Mouse (Mus musculus) urinary bladder, adult 18-20 months (tissue): ENCODE data around the gene Il17re.

ENCODE experiments used
- DNase-seq, 2 experiments: peaks; one replicate each; pipeline ENCODE4 v3.0.0; 2022; ENCODE audit warnings: low spot score in 2 of 2, mixed read lengths in 2 of 2

Gene Il17re

GRCm38 (mm10) chr6:113443091-113443490 lies 15.2 kb upstream of the Il17re start:
- no peak for DNase-seq

GRCm38 (mm10) chr6:113444207-113444965 lies 13.9 kb upstream of the Il17re start:
- DNase-seq, result no peak

GRCm38 (mm10) chr6:113447639-113448038 lies 10.6 kb upstream of the Il17re start:
- no peak for DNase-seq

DNA sequence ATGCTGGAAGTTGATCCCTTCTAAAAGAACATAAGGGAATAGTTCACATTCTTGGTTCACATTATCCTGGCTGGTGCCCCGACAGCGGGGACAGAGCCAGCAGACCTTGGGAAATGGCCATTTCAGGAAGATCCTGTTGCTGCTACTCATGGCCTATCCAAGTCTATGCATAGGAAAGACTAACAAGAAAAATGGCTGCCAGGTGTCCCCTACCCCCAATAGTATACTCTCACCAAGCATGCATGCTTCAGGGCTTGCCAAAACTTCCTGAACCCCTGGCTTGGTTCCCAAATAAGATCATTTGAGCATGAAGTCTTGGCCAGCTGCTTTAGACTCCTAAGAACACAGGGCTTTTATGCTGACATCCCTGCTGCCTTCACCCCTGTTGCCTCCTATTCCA lies 6.4 kb upstream of the Il17re start:
- DNase-seq, result no peak

GRCm38 (mm10) chr6:113455007-113455406 lies 3.3 kb upstream of the Il17re start:
- DNase-seq, result no peak

DNA sequence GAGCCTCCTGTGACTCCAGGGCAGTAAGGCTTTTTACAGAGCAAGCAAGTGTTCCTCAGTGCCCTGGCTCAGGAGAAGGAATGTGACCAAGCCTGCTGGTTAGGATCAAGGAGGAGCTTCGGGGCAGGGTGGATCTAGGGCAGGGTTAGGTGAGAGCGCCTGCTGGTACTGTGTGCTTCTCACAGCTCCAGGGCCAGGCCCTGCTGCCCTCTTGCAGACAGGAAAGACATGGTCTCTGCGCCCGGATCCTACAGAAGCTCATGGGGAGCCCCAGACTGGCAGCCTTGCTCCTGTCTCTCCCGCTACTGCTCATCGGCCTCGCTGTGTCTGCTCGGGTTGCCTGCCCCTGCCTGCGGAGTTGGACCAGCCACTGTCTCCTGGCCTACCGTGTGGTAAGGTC lies 351 bp downstream of the Il17re start:
- peak; percentile 71 to 77 for DNase-seq

GRCm38 (mm10) chr6:113464040-113464439 lies 5.8 kb downstream of the Il17re start:
- DNase-seq, result no peak

DNA sequence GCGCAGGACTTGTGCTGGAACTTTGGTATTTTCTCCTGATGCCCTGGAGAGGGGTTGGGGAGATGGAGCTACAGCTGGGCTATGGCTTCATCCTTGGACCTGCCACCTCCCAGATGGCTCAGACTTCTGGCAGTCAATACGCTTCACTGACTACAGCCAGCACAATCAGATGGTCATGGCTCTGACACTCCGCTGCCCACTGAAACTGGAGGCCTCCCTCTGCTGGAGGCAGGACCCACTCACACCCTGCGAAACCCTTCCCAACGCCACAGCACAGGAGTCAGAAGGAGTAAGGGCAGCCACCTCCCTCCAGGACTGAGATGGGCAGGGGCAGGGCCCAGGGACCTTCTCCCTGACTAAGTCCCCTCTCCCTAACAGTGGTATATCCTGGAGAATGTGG lies 7.3 kb downstream of the Il17re start:
- no peak for DNase-seq

- no peak for DNase-seq
These were observed 10.2 kb downstream of the Il17re start for GRCm38 (mm10) chr6:113468512-113468911.

DNA sequence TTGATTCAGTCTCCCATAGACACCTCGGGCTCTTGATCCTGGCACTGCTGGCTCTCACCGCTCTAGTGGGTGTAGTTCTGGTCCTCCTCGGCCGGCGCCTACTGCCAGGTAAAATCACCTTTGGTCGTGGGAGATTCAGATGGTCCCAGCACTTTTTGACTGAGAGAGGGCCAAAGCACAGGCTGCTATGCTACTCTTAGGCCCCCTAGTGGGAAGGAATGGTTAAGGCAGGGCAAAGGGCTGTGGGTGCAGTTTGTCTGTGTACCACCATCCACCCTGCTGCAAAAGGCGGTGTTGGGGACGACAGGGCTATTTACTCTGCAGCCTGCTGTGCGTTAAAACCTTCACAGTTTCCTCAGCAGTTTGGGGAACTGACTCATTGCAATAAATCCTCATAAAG lies 10.7 kb downstream of the Il17re start:
- no peak for DNase-seq

DNA sequence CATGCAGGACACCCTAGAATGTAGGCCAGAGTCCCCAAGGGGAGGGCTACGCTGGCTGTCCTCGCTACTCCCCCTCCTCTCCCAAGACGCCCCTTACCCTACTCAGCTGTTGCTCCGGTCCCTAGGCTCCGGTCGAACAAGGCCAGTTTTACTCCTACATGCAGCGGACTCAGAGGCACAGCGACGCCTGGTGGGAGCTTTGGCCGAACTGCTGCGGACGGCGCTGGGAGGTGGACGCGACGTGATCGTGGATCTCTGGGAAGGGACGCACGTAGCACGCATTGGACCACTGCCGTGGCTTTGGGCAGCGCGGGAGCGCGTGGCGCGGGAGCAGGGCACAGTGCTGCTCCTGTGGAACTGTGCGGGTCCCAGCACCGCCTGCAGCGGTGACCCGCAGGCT lies 11.1 kb downstream of the Il17re start:
- peak; percentile 56 to 77 for DNase-seq

DNA sequence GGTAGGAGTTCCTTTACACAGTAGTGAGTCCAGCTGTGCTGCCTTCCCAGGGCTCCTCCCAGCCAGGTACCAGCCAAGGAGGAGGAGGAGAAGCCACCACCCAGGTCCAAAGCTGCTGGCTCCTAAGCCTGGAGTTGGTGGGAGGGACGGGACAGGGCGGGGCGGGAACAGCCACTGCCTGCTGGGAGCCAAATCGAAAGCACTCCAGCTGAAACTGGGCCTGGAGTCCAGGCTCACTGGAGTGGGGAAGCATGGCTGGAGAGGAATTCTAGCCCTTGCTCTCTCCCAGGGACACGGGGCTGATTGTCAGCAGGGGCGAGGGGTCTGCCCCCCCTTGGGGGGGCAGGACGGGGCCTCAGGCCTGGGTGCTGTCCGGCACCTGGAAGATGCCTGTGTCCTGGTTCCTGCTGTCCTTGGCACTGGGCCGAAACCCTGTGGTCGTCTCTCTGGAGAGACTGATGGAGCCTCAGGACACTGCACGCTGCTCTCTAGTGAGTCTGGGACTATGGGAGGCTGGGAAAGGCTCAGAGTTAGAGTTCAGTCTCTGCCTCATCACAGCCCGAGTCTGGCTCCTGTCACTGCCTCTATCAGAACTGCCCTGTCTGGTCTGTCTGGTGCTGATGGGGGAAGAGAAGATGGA lies 13.1 kb downstream of the Il17re start, which contains the start of gene Il17rc:
Gene Il17rc, plus strand, starts transcription at position 131 of the 640 bp plus-strand sequence.
- DNase-seq, result peak in 1 of 2 experiments; percentile 60

GRCm38 (mm10) chr6:113472061-113472460 lies 13.8 kb downstream of the Il17re start:
- peak in 1 of 2 experiments; percentile 56 for DNase-seq

DNA sequence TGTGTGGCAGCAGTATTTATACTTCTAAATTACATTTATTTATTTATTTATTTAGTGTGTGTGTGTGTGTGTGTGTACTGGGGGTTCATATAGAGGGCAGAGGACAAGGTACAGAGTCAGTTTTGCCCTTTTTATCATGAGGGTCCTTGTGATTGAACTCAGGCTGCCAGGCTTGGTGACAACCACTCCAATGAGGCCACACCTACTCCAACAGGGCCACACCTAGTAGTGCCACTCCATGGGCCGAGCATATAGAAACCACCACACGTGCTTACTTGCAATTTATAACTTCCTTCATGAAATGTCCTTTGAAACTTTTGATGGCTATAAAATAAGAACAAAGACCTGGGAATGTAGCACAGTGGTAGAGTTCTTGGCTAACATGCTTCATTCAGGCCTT lies 15.0 kb downstream of the Il17re start:
- DNase-seq, result no peak

DNA sequence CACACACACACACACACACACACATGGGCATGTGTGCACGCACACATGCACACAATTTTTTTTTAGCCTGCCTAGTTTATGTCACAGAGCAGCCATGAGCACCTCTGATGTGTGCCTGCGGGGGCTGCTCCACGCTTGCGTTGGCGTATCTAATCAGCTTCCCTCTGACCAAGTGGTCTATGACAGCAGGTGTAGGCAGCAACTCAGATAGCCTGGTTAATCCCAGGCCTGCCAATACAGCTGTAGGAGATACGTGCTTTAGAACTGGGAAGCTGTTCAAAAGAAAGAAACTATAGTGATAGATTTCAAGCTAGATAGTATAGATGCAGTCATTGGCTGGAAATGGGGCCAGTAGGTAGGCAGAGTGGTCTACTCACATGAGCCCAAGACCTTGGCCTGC lies 15.4 kb downstream of the Il17re start:
- DNase-seq, result no peak

- DNase-seq, result no peak
These were observed 19.1 kb downstream of the Il17re start for GRCm38 (mm10) chr6:113477353-113477752.

DNA sequence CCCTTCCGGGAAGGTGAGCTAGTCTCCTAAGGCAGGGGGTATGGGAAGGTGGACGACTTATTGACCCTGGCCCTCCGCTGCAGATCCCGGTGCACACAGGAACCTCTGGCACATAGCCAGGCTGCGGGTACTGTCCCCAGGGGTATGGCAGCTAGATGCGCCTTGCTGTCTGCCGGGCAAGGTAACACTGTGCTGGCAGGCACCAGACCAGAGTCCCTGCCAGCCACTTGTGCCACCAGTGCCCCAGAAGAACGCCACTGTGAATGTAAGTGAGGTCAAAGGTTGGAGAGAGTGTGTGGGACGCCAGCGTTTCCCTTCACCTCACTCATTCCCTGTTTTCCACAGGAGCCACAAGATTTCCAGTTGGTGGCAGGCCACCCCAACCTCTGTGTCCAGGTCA lies 20.6 kb downstream of the Il17re start:
- no peak for DNase-seq

- DNase-seq, result peak in 1 of 2 experiments; percentile 84
These were observed 22.5 kb downstream of the Il17re start for GRCm38 (mm10) chr6:113480555-113481373.

DNA sequence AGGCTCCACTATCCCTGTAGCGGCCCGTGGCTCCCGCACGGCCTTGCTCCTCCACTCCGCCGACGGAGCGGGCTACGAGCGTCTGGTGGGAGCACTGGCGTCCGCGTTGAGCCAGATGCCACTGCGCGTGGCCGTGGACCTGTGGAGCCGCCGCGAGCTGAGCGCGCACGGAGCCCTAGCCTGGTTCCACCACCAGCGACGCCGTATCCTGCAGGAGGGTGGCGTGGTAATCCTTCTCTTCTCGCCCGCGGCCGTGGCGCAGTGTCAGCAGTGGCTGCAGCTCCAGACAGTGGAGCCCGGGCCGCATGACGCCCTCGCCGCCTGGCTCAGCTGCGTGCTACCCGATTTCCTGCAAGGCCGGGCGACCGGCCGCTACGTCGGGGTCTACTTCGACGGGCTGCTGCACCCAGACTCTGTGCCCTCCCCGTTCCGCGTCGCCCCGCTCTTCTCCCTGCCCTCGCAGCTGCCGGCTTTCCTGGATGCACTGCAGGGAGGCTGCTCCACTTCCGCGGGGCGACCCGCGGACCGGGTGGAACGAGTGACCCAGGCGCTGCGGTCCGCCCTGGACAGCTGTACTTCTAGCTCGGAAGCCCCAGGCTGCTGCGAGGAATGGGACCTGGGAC lies 24.3 kb downstream of the Il17re start:
- DNase-seq, result no peak

DNA sequence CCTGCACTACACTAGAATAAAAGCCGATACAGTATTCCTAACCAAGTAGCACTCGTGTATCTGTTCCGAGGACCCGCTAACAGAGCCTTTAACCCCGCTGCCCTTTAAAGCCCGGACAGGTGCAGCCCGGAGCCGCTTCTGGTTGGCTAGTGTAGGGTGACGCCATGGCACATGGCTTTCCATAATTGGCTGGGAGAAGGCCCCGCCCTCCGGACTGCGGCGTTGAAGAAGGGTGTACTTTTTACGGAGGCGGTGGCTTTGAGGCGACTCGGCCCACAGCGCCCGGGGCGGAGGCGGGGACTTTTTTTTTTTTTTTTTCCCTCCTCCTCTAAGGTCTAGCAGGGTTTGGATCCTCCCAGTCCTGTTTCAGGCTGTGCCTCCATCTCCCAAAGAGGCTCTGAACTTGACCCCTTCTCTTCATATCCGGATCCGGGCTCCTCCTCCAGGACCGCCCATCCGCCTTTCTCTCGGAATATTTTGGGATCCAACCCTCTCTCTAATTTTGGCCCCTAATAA lies 24.9 kb downstream of the Il17re start, which contains the start of gene Creld1:
Gene Creld1, plus strand, starts transcription at position 198 of the 516 bp plus-strand sequence.
- peak; percentile 83 to 96 for DNase-seq

GRCm38 (mm10) chr6:113483729-113484128 lies 25.4 kb downstream of the Il17re start:
- no peak for DNase-seq
